In the genomic region with DNA sequence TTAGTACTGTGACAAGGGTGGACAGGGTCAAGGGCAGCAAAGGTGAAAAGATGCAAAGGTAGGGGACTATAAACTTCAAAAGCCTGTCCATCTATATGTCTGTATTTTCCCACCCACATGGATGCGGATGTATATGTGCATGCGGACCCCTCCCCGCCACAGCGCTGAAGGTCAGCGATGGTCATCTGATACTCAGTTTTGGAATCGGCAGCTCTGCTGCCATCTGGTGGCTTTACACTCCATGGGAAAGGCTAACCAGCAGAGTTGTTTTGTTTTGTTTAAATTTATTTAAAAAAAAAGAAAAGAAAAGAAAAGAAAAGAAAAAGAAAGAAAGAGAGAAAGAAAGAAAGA, we compare ENCODE assay signal across 9 mouse cellular contexts. TPM values are rescaled to one million over a fixed set of nuclear protein-coding genes. Genes with fewer than 3 reads are reported as not detected.
DNase-seq lines count a peak whose midpoint lies in the region; ATAC-seq and TF ChIP-seq lines count a peak whose summit lies in the region.
"Had no signal": no experiment of that assay in that cellular context is flagged by ENCODE, and none has a peak within 500 bp of the region (broad histone marks: within the 10 kb centered on the region; RNA-seq: fewer than 3 reads in every experiment).

No protein-coding gene starts in this region.

- DNase-seq in left cerebral cortex, adult 2 months (ENCODE audit: extremely low spot score in 1 of 2, low spot score in 2 of 2): no peak
- DNase-seq in left cerebral cortex, adult 9 months (ENCODE audit: low spot score in 2 of 2): no peak
- peak; percentile 19 for DNase-seq in embryonic facial prominence, embryonic 14.5 days (ENCODE audit: low spot score)
- DNase-seq in induced T-regulatory cell, adult 2 months (ENCODE audit: low read depth): peak; percentile 44
- DNase-seq in liver, embryonic 14.5 days (ENCODE audit: low read depth in 3 of 3, low spot score in 3 of 3): peak in 1 of 3 experiments; percentile 41
- no peak for DNase-seq in thymus, postnatal 36 days
- no peak for DNase-seq in ovary, adult 18-20 months (ENCODE audit: low spot score)

- peak; percentile 65 for TF ChIP-seq CTCF in left cerebral cortex, adult 2 months (IDR thresholded peaks at IDR 0.05)
- TF ChIP-seq CTCF in liver, embryonic 14.5 days (IDR thresholded peaks at IDR 0.05; ENCODE audit: low read depth): peak; percentile 87

- H3K27me3 ChIP-seq in embryonic facial prominence, embryonic 14.5 days (replicated peaks; ENCODE audit: control insufficient read depth, insufficient read depth, low read length): peaks cover 41% of the 10 kb centered on the region
- no peaks in the 10 kb centered on the region for H3K27me3 ChIP-seq in liver, embryonic 14.5 days (ENCODE audit: control insufficient read depth, insufficient read depth, low read length)
- H3K27me3 ChIP-seq in neural tube, embryonic 13.5 days: peaks cover 74% of the 10 kb centered on the region

- no peaks in the 10 kb centered on the region for H3K9me3 ChIP-seq in embryonic facial prominence, embryonic 14.5 days (ENCODE audit: control insufficient read depth, low read length)
- no peaks in the 10 kb centered on the region for H3K9me3 ChIP-seq in liver, embryonic 14.5 days (ENCODE audit: control insufficient read depth, low read length)
- H3K9me3 ChIP-seq in neural tube, embryonic 13.5 days: no peaks in the 10 kb centered on the region

- no peak overlapping the region for H3K27ac ChIP-seq in left cerebral cortex, adult 2 months
- H3K27ac ChIP-seq in embryonic facial prominence, embryonic 14.5 days (replicated peaks; ENCODE audit: low read depth, low read length): no peak overlapping the region
- peak overlapping the region; percentile 95 for H3K27ac ChIP-seq in liver, embryonic 14.5 days
- H3K27ac ChIP-seq in neural tube, embryonic 13.5 days (replicated peaks): no peak overlapping the region

- peak overlapping the region; percentile 37 for H3K4me2 ChIP-seq in embryonic facial prominence, embryonic 14.5 days (ENCODE audit: low read depth, low read length)
- H3K4me2 ChIP-seq in liver, embryonic 14.5 days (ENCODE audit: low read depth): peak overlapping the region; percentile 84
- H3K4me2 ChIP-seq in neural tube, embryonic 13.5 days: peak overlapping the region; percentile 83

- WGBS in embryonic facial prominence, embryonic 14.5 days: 0% methylated on average over 6 of the region's 6 CpGs
- WGBS in liver, embryonic 14.5 days (ENCODE audit: insufficient replicate concordance): under 1% methylated on average over 6 of the region's 6 CpGs
- WGBS in neural tube, embryonic 13.5 days: 2% methylated on average over 6 of the region's 6 CpGs

- peak; percentile 34; the same call in 1 of the 2 replicates for TF ChIP-seq EP300 in liver, embryonic 14.5 days (IDR thresholded peaks at IDR 0.05; ENCODE audit: low read depth)

- H3K9ac ChIP-seq in embryonic facial prominence, embryonic 14.5 days (ENCODE audit: low read depth, low read length): no peak overlapping the region
- peak overlapping the region; percentile 68 for H3K9ac ChIP-seq in liver, embryonic 14.5 days (replicated peaks)
- H3K9ac ChIP-seq in neural tube, embryonic 13.5 days: peak overlapping the region; percentile 14; the same call in 1 of the 2 replicates

- peaks cover 9% of the 10 kb centered on the region; the same call in 1 of the 2 replicates for H3K4me1 ChIP-seq in embryonic facial prominence, embryonic 14.5 days (ENCODE audit: control insufficient read depth, insufficient read depth, low read length)
- H3K4me1 ChIP-seq in liver, embryonic 14.5 days (replicated peaks; ENCODE audit: control insufficient read depth in 2 of 2, insufficient read depth in 2 of 2, low read length in 1 of 2): peaks cover 43 to 59% of the 10 kb centered on the region in 2 experiments
- peaks cover 19% of the 10 kb centered on the region for H3K4me1 ChIP-seq in neural tube, embryonic 13.5 days (replicated peaks)

- no peaks in the 10 kb centered on the region for H3K36me3 ChIP-seq in embryonic facial prominence, embryonic 14.5 days (ENCODE audit: control insufficient read depth, insufficient read depth, low read length)
- H3K36me3 ChIP-seq in liver, embryonic 14.5 days (replicated peaks; ENCODE audit: control insufficient read depth, insufficient read depth, low read depth): no peaks in the 10 kb centered on the region
- no peaks in the 10 kb centered on the region for H3K36me3 ChIP-seq in neural tube, embryonic 13.5 days

- no peak for ATAC-seq in embryonic facial prominence, embryonic 14.5 days (ENCODE audit: low read depth)
- ATAC-seq in liver, embryonic 14.5 days (ENCODE audit: insufficient read depth): no peak
- 0 out of 2 replicates have a peak, but pooled peaks have one; percentile 11 for ATAC-seq in neural tube, embryonic 13.5 days (ENCODE audit: low read depth)

- H3K4me3 ChIP-seq in left cerebral cortex, adult 2 months: no peak overlapping the region
- H3K4me3 ChIP-seq in embryonic facial prominence, embryonic 14.5 days (ENCODE audit: low read depth, low read length): peak overlapping the region; percentile 9; the same call in 1 of the 2 replicates
- peak overlapping the region; percentile 43 to 48 for H3K4me3 ChIP-seq in liver, embryonic 14.5 days (ENCODE audit: insufficient read depth in 1 of 2, low read depth in 2 of 2, low read length in 2 of 2)
- H3K4me3 ChIP-seq in neural tube, embryonic 13.5 days: peak overlapping the region; percentile 10; the same call in 1 of the 2 replicates

- intact Hi-C loops in left cerebral cortex, adult 2 months (cut with DNase I): loop anchor here (5.0 kb wide), 1 partner anchor 95 kb away; a partner anchor contains a TSS

RNA-seq across cellular contexts. Expression of a gene that starts 8.6 kb away (rescaled TPM):
- under 1 TPM in 1 of 2 experiments, not detected in 1; 0.75 TPM for total RNA-seq in left cerebral cortex, adult 2 months (2021)
- polyA plus RNA-seq in embryonic facial prominence, embryonic 14.5 days (2014; fragmentation: Nextera tagmentation; extraction: Ambion mirVana): 7.7 and 18.5 TPM in 2 replicates
- 20.5 and 24.5 TPM in 2 replicates for polyA plus RNA-seq in liver, embryonic 14.5 days (2012; rRNA removed)
- 24.4 and 30.5 TPM in 2 replicates for polyA plus RNA-seq in liver, embryonic 14.5 days (2014; fragmentation: Nextera tagmentation; extraction: Ambion mirVana)
- polyA plus RNA-seq in neural tube, embryonic 13.5 days (2015; fragmentation: Nextera tagmentation; extraction: Ambion mirVana): 5.7 and 5.8 TPM in 2 replicates
- total RNA-seq: adrenal gland, postnatal 36 days had no signal

RNA-seq across cellular contexts. Expression of a gene that starts 37.0 kb away (rescaled TPM):
- total RNA-seq in left cerebral cortex, adult 2 months (2021): 10 to 100 TPM; 12.7 to 14.6 TPM
- polyA plus RNA-seq in embryonic facial prominence, embryonic 14.5 days (2014; fragmentation: Nextera tagmentation; extraction: Ambion mirVana): 0.48 and 0.84 TPM in 2 replicates
- 0.05 and 0.06 TPM in 2 replicates for polyA plus RNA-seq in liver, embryonic 14.5 days (2012; rRNA removed)
- 0.08 TPM in 2 replicates for polyA plus RNA-seq in liver, embryonic 14.5 days (2014; fragmentation: Nextera tagmentation; extraction: Ambion mirVana)
- polyA plus RNA-seq in neural tube, embryonic 13.5 days (2015; fragmentation: Nextera tagmentation; extraction: Ambion mirVana): 5.5 and 7.1 TPM in 2 replicates
- total RNA-seq: adrenal gland, postnatal 36 days had no signal

RNA-seq across cellular contexts. Expression of a gene that starts 40.9 kb away (rescaled TPM):
- 1 to 10 TPM; 1.5 TPM for total RNA-seq in left cerebral cortex, adult 2 months (2021)
- polyA plus RNA-seq in embryonic facial prominence, embryonic 14.5 days (2014; fragmentation: Nextera tagmentation; extraction: Ambion mirVana): 1.3 and 1.6 TPM in 2 replicates
- 72.6 and 74.7 TPM in 2 replicates for polyA plus RNA-seq in liver, embryonic 14.5 days (2012; rRNA removed)
- polyA plus RNA-seq in liver, embryonic 14.5 days (2014; fragmentation: Nextera tagmentation; extraction: Ambion mirVana): 55.6 and 60.9 TPM in 2 replicates
- polyA plus RNA-seq in neural tube, embryonic 13.5 days (2015; fragmentation: Nextera tagmentation; extraction: Ambion mirVana): 1.9 and 2.0 TPM in 2 replicates

Comparison
In these comparisons a context has a peak if more than half of its experiments do, and no peak if none do; other contexts are left out.
1. DNase-seq: peak in embryonic facial prominence, embryonic 14.5 days (single experiment) and induced T-regulatory cell, adult 2 months (single experiment); none in left cerebral cortex, adult 2 months (0 of 2), left cerebral cortex, adult 9 months (0 of 2), thymus, postnatal 36 days (0 of 2) and ovary, adult 18-20 months (single experiment).
2. RNA of a gene that starts 40.9 kb away (polyA plus RNA-seq): 55.6 to 74.7 TPM in liver, embryonic 14.5 days; 1.9 to 2.0 TPM in neural tube, embryonic 13.5 days and 1.3 to 1.6 TPM in embryonic facial prominence, embryonic 14.5 days; every median in the first group is over 10 times any median in the second.
3. Peak in every context shown above with its lines, with median percentiles within 50 percentile points of each other: H3K4me2 ChIP-seq.